Mouse (Mus musculus) embryonic fibroblast, embryonic 13.5 days (primary cell): Measurements from ENCODE around the gene Fcgr4.
"Not testable (repeated sequence)": the region's sequence is repeated elsewhere in the genome, so short reads cannot be mapped to it uniquely, and the experiment has no call there.

Experiments
- CTCF ChIP-seq: IDR thresholded peaks from 2 replicates; pipeline ENCODE4 v1.5.1; 2011; ENCODE audit warnings: mild to moderate bottlenecking, control low read depth, low read length, moderate library complexity, borderline replicate concordance; ENCODE audit not compliant: insufficient read depth
- POLR2A ChIP-seq: IDR thresholded peaks from 2 replicates; pipeline ENCODE4 v1.6.1; 2011; ENCODE audit warnings: low read depth, mild to moderate bottlenecking, control low read depth, low read length, moderate library complexity

GRCm38 (mm10) chr1:171069508-171069907 is 50.8 kb downstream of the Fcgr4 start:
- not testable (repeated sequence) for TF ChIP-seq CTCF, POLR2A
